Mouse (Mus musculus): ENCODE results near the gene Ube2o.

DNA sequence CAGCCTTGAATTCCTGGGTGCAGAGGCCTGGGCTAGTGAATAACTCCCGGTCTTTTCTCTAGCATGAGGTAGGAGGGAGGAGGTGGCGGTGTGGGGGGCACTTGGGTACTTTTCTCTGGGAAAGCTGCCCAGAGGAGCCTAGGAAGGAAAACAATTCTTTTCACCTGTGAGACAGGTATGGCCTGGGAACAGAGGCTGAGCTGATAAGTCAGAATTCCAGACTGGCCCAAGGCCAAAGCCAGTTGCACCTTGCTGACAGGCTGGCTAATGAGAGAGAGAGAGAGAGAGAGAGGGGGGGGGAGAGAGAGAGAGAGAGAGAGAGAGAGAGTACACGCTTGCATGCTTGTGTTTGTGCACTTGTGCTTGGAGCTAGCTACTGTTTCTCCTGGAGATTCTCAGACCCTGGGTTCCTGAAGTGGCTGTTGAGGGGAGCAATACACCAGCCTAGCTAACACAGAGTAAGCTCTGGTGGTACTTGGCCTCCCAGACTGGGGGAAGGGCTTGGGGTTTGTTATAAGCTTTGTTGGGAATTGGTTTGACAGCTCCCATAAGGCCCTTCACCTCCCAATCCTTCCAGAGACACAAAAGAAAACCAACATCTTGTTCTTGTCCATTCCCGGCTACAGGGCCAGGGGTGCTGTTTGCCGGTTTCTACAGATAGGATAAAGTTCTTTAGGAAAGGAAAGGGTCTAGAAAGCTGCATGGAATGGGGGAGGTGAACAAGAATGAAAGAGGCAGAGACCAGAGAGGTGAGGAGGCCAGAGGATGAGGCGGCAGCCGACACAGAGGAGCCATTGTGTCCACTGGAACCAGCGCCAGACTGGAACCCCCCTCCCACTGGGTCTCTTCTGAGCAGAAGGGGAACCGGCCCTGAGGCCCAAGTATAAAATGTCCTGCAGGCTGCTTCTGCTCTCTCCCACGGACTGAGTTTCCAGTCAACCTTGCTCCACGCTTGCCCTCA, 50.8 kb downstream of the Ube2o start, which contains the start of gene Sphk1:
- no peak for TF ChIP-seq CTCF (IDR thresholded peaks at IDR 0.05; ENCODE audit: control insufficient read depth, insufficient read depth, insufficient read length)
- TF ChIP-seq FOSL1 (IDR thresholded peaks at IDR 0.05; ENCODE audit: insufficient read depth, low read length, poor library complexity, severe bottlenecking) = no peak
